Mouse (Mus musculus): ENCODE data around the gene H2afy.

DNA sequence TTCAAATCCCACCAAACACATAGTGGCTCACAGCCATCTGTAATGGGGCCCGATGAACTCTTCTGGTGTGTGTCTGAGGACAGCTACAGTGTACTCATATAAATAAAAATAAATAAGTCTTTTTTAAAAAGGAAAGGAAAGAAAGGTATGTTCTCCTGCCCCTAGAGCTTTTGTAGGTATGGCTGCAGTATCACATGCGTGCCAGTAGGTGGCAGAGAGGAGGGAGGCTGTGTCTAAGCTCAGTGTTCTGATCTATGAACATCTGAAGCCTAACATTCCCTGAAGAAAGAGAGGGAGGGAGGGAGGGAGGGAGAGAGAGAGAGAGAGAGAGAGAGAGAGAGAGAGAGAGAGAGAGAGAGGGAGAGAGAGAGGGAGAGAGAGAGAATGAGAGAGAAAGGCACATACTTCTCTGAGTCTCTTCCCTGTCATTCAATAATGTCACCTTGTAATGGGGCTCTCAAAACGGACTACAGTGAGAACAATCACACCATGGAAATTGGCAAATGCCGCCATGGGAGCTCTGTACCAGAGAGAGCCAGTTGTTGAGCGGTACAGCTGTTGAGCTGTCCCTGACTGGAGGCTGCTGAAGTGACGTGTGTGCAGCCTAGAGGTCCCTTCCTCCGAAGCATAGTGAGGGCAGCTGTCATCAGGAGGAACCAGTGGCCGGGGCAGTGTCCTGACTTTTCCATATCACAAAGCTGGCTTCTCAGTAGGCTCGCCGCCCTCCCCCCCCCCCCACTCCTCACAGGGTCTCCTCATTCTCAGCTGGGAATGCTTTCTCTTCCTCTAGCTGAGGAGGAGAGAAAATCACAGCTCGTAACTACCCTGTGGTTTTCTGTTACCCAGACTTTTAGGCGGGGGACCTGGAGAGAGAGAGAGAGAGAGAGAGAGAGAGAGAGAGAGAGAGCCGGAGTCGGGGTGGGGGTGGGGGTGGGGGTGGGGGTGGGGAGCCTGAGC lies 31.6 kb upstream of the H2afy start:
- TF ChIP-seq CTCF (IDR thresholded peaks at IDR 0.05; ENCODE audit: insufficient read depth, low read length) (peak; percentile 82), POLR2A (IDR thresholded peaks at IDR 0.05; ENCODE audit: borderline replicate concordance, extremely low read depth, low read depth, low read length) (no peak)

Data from lung, adult 2 months (tissue).